In the genomic region with DNA sequence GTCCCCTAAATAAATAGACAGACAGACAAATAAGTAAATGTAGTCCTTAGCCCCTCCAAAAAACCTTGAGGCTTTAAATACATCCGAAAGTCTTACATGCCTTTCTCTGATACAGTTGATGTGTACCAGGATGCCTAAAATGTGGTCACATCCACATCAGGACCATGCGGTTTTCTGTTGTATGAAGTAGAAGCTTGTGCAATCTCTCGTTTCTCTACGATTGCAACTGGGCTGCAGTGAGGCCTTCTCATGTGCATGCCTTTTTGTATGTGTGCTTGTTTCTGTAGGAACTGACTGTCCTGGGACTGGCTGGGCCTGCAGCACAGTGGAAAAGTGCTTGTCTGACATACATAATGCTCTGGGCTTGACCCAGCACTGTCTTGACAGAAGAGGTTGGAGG, we compare ENCODE assay signal across 28 mouse cellular contexts.
DNase-seq lines count a peak whose midpoint lies in the region; ATAC-seq lines count a peak whose summit lies in the region.
"Had no signal": no experiment of that assay in that cellular context is flagged by ENCODE, and none has a peak within 500 bp of the region (broad histone marks: within the 10 kb centered on the region; RNA-seq: fewer than 3 reads in every experiment).

No protein-coding gene starts in this region.

- peaks cover 22% of the 10 kb centered on the region; the same call in 1 of the 2 replicates for H3K4me1 ChIP-seq in limb, embryonic 10.5 days
- H3K4me1 ChIP-seq in limb, embryonic 15.5 days, result peaks cover 13% of the 10 kb centered on the region; the same call in 1 of the 2 replicates
- H3K4me1 ChIP-seq: embryonic facial prominence, embryonic 12.5 days had no signal

- H3K36me3 ChIP-seq in limb, embryonic 10.5 days, result no peaks in the 10 kb centered on the region
- H3K36me3 ChIP-seq in limb, embryonic 15.5 days, result no peaks in the 10 kb centered on the region
- H3K36me3 ChIP-seq: embryonic facial prominence, embryonic 10.5 days; embryonic facial prominence, embryonic 12.5 days; forebrain, embryonic 10.5 days; forebrain, embryonic 12.5 days had no signal

- H3K9ac ChIP-seq in limb, embryonic 15.5 days, result no peak overlapping the region
- H3K9ac ChIP-seq: embryonic facial prominence, embryonic 12.5 days; forebrain, embryonic 12.5 days had no signal

- H3K4me2 ChIP-seq in limb, embryonic 15.5 days, result no peak overlapping the region
- H3K4me2 ChIP-seq: embryonic facial prominence, embryonic 12.5 days; forebrain, embryonic 12.5 days had no signal

- H3K27me3 ChIP-seq in limb, embryonic 10.5 days (ENCODE audit: low read depth, poor library complexity, severe bottlenecking), result no peaks in the 10 kb centered on the region
- H3K27me3 ChIP-seq in limb, embryonic 15.5 days, result no peaks in the 10 kb centered on the region
- H3K27me3 ChIP-seq: CH12.LX; embryonic facial prominence, embryonic 12.5 days; forebrain, embryonic 12.5 days had no signal

- no peak overlapping the region for H3K4me3 ChIP-seq in limb, embryonic 10.5 days
- no peak overlapping the region for H3K4me3 ChIP-seq in limb, embryonic 15.5 days
- H3K4me3 ChIP-seq: embryonic facial prominence, embryonic 10.5 days; embryonic facial prominence, embryonic 12.5 days; erythroblast, embryonic 14.5 days; forebrain, embryonic 10.5 days; forebrain, embryonic 12.5 days had no signal

- H3K27ac ChIP-seq in limb, embryonic 10.5 days, result peak overlapping the region; percentile 0; the same call in 1 of the 2 replicates
- 0 out of 2 replicates have a peak overlapping the region, but pooled peaks have one; percentile 11 for H3K27ac ChIP-seq in limb, embryonic 15.5 days
- H3K27ac ChIP-seq: embryonic facial prominence, embryonic 10.5 days; embryonic facial prominence, embryonic 12.5 days; forebrain, embryonic 10.5 days; forebrain, embryonic 12.5 days had no signal

- H3K9me3 ChIP-seq in limb, embryonic 10.5 days (replicated peaks), result no peaks in the 10 kb centered on the region
- no peaks in the 10 kb centered on the region for H3K9me3 ChIP-seq in limb, embryonic 15.5 days
- H3K9me3 ChIP-seq: embryonic facial prominence, embryonic 10.5 days; embryonic facial prominence, embryonic 12.5 days; forebrain, embryonic 10.5 days; forebrain, embryonic 12.5 days; G1E had no signal

- 91% methylated on average over 4 of the region's 4 CpGs for WGBS in limb, embryonic 10.5 days
- WGBS in limb, embryonic 15.5 days, result 90% methylated on average over 4 of the region's 4 CpGs

- 0 out of 2 replicates have a peak, but pooled peaks have one; percentile 40 for ATAC-seq in erythroblast, adult 5-6 weeks (replicated peaks; ENCODE audit: low FRiP score, poor library complexity, severe bottlenecking)
- ATAC-seq in limb, embryonic 15.5 days (ENCODE audit: insufficient number of reproducible peaks, low FRiP score, low TSS enrichment, low read depth), result no peak
- ATAC-seq in megakaryocyte progenitor cell, adult 5-6 weeks (replicated peaks; ENCODE audit: poor library complexity), result peak; percentile 71
- ATAC-seq: CD4-positive, CD25-positive, alpha-beta regulatory T cell, adult 4 months; forebrain, embryonic 14.5 days; forebrain, embryonic 16.5 days had no signal

- no peak for DNase-seq in limb, embryonic 10.5 days (ENCODE audit: low spot score)
- no peak for DNase-seq in MN1 (ENCODE audit: low spot score)
- DNase-seq in left cerebral cortex, adult 9 months (ENCODE audit: low spot score in 2 of 2), result no peak
- no peak for DNase-seq in urinary bladder, adult 18-20 months (ENCODE audit: low spot score in 2 of 2)
- no peak for DNase-seq in layer of hippocampus, adult 9-11 months
- DNase-seq: adrenal gland, adult 2 months; adrenal gland, postnatal 10 days; adrenal gland, postnatal 25 days; B cell, adult 2 months; cerebellum, adult 11 months; cerebellum, adult 18-20 months; cerebellum, adult 8-10 months; cerebellum, adult 9-11 months; cerebellum, postnatal 14 days; cerebellum, postnatal 36 days had no signal
